Mouse (Mus musculus) ES-E14 (cell line): ENCODE results near the gene Mtfr1l. TPM values are rescaled to one million over a fixed set of nuclear protein-coding genes. Genes with fewer than 3 reads are reported as not detected.

Source experiments
- DNase-seq: peaks from one replicate; pipeline ENCODE4 v3.0.0-alpha.2; 2013; ENCODE audit warnings: low read depth, low spot score
- H3K27ac ChIP-seq: 2 replicates; pipeline ENCODE4 v1.5.1; 2012; ENCODE audit warnings: low read depth, mild to moderate bottlenecking, low read length, moderate library complexity, mixed read lengths; ENCODE audit not compliant: poor library complexity, insufficient read depth, severe bottlenecking
- H3K36me3 ChIP-seq: 2 replicates; pipeline ENCODE4 v1.6.1; 2012; ENCODE audit warnings: mild to moderate bottlenecking, low read length, moderate library complexity, mixed read lengths; ENCODE audit not compliant: control insufficient read depth, poor library complexity, insufficient read depth, severe bottlenecking
- H3K4me1 ChIP-seq, 2 experiments: fragments of 150-350 bp in 1 of 2; sonication (generic) in 1 of 2; 2 replicates each; pipeline ENCODE4 v1.6.1; 2012; ENCODE audit warnings: low read length in 2 of 2, mild to moderate bottlenecking in 1 of 2, mixed read lengths in 1 of 2; ENCODE audit not compliant: control insufficient read depth in 2 of 2, insufficient read depth in 2 of 2, poor library complexity in 1 of 2
- H3K4me3 ChIP-seq, 2 experiments: fragments of 150-350 bp in 1 of 2; sonication (generic) in 1 of 2; 2 replicates each; pipeline ENCODE4 v1.5.1; 2012; ENCODE audit warnings: low read length in 2 of 2, low read depth in 1 of 2, mild to moderate bottlenecking in 1 of 2, mixed read lengths in 1 of 2; ENCODE audit not compliant: insufficient read depth in 1 of 2, poor library complexity in 1 of 2, severe bottlenecking in 1 of 2
- H3K9ac ChIP-seq: 2 replicates; pipeline ENCODE4 v1.6.1; 2012; ENCODE audit warnings: low read depth, mild to moderate bottlenecking, low read length, mixed read lengths; ENCODE audit not compliant: poor library complexity, insufficient read depth, severe bottlenecking
- H3K9me3 ChIP-seq: fragments of 150-350 bp; sonication (generic); 2 replicates; pipeline ENCODE4 v1.6.1; 2012; ENCODE audit warnings: low read depth, mild to moderate bottlenecking, low read length; ENCODE audit not compliant: control insufficient read depth, insufficient read depth
- CHD2 ChIP-seq: IDR thresholded peaks from 2 replicates; pipeline ENCODE4 v1.6.1; 2014; ENCODE audit warnings: mild to moderate bottlenecking, low read depth, low read length, inconsistent platforms
- HCFC1 ChIP-seq: IDR thresholded peaks from 2 replicates; pipeline ENCODE4 v1.6.1; 2012; ENCODE audit warnings: low read length, inconsistent platforms, borderline replicate concordance; ENCODE audit not compliant: insufficient read depth
- MAFK ChIP-seq: IDR thresholded peaks from 2 replicates; pipeline ENCODE4 v1.6.1; 2014; ENCODE audit warnings: mild to moderate bottlenecking, low read depth, low read length, inconsistent platforms; ENCODE audit not compliant: insufficient read depth
- ZC3H11A ChIP-seq: IDR thresholded peaks from 2 replicates; pipeline ENCODE4 v1.6.1; 2012; ENCODE audit warnings: low read depth, mild to moderate bottlenecking, inconsistent platforms, low read length, borderline replicate concordance
- ZNF384 ChIP-seq: IDR thresholded peaks from 2 replicates; pipeline ENCODE4 v1.6.1; 2012; ENCODE audit warnings: low read depth, low read length, inconsistent platforms
- in situ Hi-C, 2 experiments: fragments of 600-800 bp; cut with MboI; formaldehyde crosslinking; loops; one replicate each; pipeline ENCODE4 v1.15.1; 2025; ENCODE audit warnings: low sequenced_read_pairs in 2 of 2, inconsistent platforms in 1 of 2; ENCODE audit not compliant: unreplicated experiment in 2 of 2
- total RNA-seq: library from RNA; depleted of rRNA; stranded (reverse); fragments of 300-350 nt; gene quantifications from 2 replicates; pipeline ENCODE4 v1.2.3, GENCODE M21; 2012

Mtfr1l gene
- total RNA-seq, 1 experiment, result 43.7 TPM

GRCm38 (mm10) chr4:134512798-134513197 lies 22.4 kb downstream of the Mtfr1l start:
- Histone ChIP-seq H3K9ac (no peak overlapping the region), H3K4me1 (peaks cover 4 to 10% of the 10 kb centered on the region in 2 experiments), H3K4me3 (peak overlapping the region in 1 of 2 experiments; percentile 39; a peak in 2 of 4 replicates), H3K36me3 (peaks cover 6% of the 10 kb centered on the region; the same call in 1 of the 2 replicates), H3K9me3 (no peaks in the 10 kb centered on the region), H3K27ac (no peak overlapping the region)
- no peak for TF ChIP-seq ZNF384
- TF ChIP-seq ZC3H11A, result no peak
- no peak for TF ChIP-seq HCFC1
- TF ChIP-seq CHD2, result no peak
- no peak for TF ChIP-seq MAFK
- DNase-seq, result no peak
- in situ Hi-C loops, result no loop called here

DNA sequence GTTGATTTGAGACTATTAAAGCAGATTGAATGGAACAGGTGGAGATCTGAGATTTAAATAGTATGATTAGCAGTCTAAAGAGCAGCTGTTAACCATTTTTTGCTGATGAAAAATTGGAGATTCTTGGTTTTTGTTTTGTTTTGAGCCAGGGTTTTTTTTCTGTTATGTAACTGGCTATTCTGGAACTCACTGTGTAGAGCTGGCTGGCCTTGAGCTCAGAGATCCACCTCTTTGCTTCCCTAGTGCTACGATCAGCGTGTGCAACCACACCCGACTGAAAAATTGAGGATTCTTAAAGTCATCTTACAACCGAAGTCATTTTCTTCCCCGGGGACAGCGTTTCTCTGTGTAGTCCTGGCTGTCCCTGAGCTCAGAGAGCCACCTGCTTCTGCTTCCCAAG lies 23.5 kb downstream of the Mtfr1l start:
- in situ Hi-C loops, result no loop called here
- H3K9me3 ChIP-seq, result no peaks in the 10 kb centered on the region
- no peak for DNase-seq
- H3K4me1 ChIP-seq, result peaks cover 4 to 13% of the 10 kb centered on the region in 2 experiments
- peaks cover 6% of the 10 kb centered on the region; the same call in 1 of the 2 replicates for H3K36me3 ChIP-seq
- peak overlapping the region; percentile 80; the same call in 1 of the 2 replicates for H3K9ac ChIP-seq
- TF ChIP-seq MAFK, result no peak
- TF ChIP-seq ZC3H11A, result no peak
- TF ChIP-seq CHD2, result no peak
- TF ChIP-seq HCFC1, result no peak
- no peak for TF ChIP-seq ZNF384
- no peak overlapping the region; the same call in 1 of the 2 replicates for H3K27ac ChIP-seq
- H3K4me3 ChIP-seq, result peak overlapping the region; percentile 67 to 87

DNA sequence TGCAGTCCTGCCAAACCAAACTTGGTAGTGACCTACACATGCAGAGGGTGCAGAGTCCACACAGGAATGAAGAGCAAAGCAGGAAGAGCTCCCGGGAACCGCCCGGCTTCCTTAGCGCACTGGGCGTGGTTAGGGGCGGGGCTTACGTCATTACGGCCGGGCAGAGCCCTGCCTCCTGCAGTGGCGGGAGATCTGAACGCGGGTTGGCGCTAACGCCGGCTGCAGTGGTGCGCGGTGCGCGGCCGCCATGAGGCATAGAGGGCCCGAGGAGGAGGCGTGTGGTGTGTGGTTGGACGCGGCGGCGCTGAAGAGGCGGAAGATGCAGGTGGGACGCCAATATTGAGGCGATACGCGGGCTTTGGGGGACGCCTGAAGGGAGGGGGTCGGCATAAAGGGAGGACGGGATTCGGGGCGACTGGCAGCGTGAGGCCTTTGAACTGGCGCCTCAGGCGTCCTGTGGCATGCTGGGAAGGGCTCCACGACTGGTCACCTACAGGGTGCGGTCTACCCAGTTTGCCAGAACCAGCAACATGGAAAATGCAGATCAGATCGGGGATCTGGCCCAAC lies 24.3 kb downstream of the Mtfr1l start, which contains the start of gene Aunip:
TSS of gene Aunip (plus strand) at position 155 of the 567 bp plus-strand sequence.
- peaks cover 4 to 13% of the 10 kb centered on the region in 2 experiments for H3K4me1 ChIP-seq
- DNase-seq, result peak; percentile 89
- peak within 1 kb of the TSS; percentile 60 for H3K27ac ChIP-seq
- TF ChIP-seq ZNF384, result no peak
- TF ChIP-seq CHD2, result no peak
- 0 out of 2 replicates have a peak, but pooled peaks have one; percentile 66 for TF ChIP-seq HCFC1
- peak within 1 kb of the TSS; percentile 80 for H3K9ac ChIP-seq
- H3K9me3 ChIP-seq, result no peaks in the 10 kb centered on the region
- peak within 1 kb of the TSS; percentile 67 to 87 for H3K4me3 ChIP-seq
- in situ Hi-C loops, result no loop called here
- peaks cover 6% of the 10 kb centered on the region; the same call in 1 of the 2 replicates for H3K36me3 ChIP-seq

DNA sequence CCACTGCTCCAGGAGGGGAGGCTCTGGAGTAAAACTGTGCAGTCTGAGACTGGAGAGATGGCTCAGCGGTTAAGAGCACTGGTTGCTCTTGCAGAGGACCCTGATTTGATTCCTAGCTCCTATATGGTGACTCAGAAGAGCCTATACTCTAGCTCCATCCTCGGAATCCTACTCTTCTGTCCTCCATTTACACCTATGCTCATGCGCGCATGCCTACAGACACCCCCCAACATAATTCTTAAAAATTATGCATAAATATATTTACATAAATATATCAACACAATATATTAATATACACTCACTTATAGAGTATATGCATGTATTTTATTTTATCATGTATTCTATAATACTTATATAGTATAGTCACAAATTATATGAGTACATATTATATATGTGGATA lies 24.8 kb downstream of the Mtfr1l start:
- no peak for TF ChIP-seq ZNF384
- Histone ChIP-seq H3K4me3 (peak overlapping the region in 1 of 2 experiments; percentile 87; a peak in 2 of 4 replicates), H3K9me3 (no peaks in the 10 kb centered on the region), H3K9ac (no peak overlapping the region), H3K36me3 (peaks cover 6% of the 10 kb centered on the region; the same call in 1 of the 2 replicates), H3K27ac (no peak overlapping the region), H3K4me1 (peaks cover 4 to 13% of the 10 kb centered on the region in 2 experiments)
- DNase-seq, result no peak
- in situ Hi-C loops, result no loop called here
